8 mouse cellular contexts compared by ENCODE assay signal in genomic region chr1:63730240-63730771, GRCm38 (mm10). TPM values are rescaled to one million over a fixed set of nuclear protein-coding genes. Genes with fewer than 3 reads are reported as not detected.
DNase-seq lines count a peak whose midpoint lies in the region; ATAC-seq lines count a peak whose summit lies in the region.

Mdh1b (minus strand) TSS chr1:63730318.
Fastkd2 (plus strand) TSS chr1:63730614.

- H3K4me3 ChIP-seq in forebrain, embryonic 11.5 days (ENCODE audit: low read depth, low read length): peak within 1 kb of the TSS; percentile 71
- H3K4me3 ChIP-seq in heart, embryonic 16.5 days (ENCODE audit: low read length): peak within 1 kb of the TSS; percentile 78
- peak within 1 kb of the TSS; percentile 73 for H3K4me3 ChIP-seq in liver, embryonic 15.5 days (replicated peaks)
- H3K4me3 ChIP-seq in neural tube, embryonic 12.5 days: peak within 1 kb of the TSS; percentile 64

- no peaks in the 10 kb centered on the region for H3K36me3 ChIP-seq in forebrain, embryonic 11.5 days (ENCODE audit: control insufficient read depth, insufficient read depth, low read length)
- H3K36me3 ChIP-seq in heart, embryonic 16.5 days (ENCODE audit: control insufficient read depth, insufficient read depth): no peaks in the 10 kb centered on the region
- no peaks in the 10 kb centered on the region for H3K36me3 ChIP-seq in liver, embryonic 15.5 days (replicated peaks)
- no peaks in the 10 kb centered on the region for H3K36me3 ChIP-seq in neural tube, embryonic 12.5 days

- no peak within 1 kb of the TSS for H3K27ac ChIP-seq in forebrain, embryonic 11.5 days (ENCODE audit: low read depth, low read length)
- H3K27ac ChIP-seq in heart, embryonic 16.5 days (ENCODE audit: low read length): no peak within 1 kb of the TSS
- H3K27ac ChIP-seq in liver, embryonic 15.5 days (replicated peaks): no peak within 1 kb of the TSS
- no peak within 1 kb of the TSS for H3K27ac ChIP-seq in neural tube, embryonic 12.5 days

- peak; percentile 87 for DNase-seq in c-Kit-positive CD71-positive TER-119-negative erythroid progenitor cells, embryonic 14.5 days (ENCODE audit: low read depth)
- peak; percentile 87 for DNase-seq in forebrain, embryonic 11.5 days (ENCODE audit: low spot score)
- DNase-seq in kidney, postnatal 36 days: peak; percentile 90 to 94
- DNase-seq in telencephalon, adult 2 months (ENCODE audit: low read depth, low spot score): peak; percentile 94

- under 1% methylated on average over 31 of the region's 31 CpGs for WGBS in forebrain, embryonic 11.5 days
- under 1% methylated on average over 31 of the region's 31 CpGs for WGBS in heart, embryonic 16.5 days
- under 1% methylated on average over 31 of the region's 31 CpGs for WGBS in liver, embryonic 15.5 days (ENCODE audit: insufficient replicate concordance)
- WGBS in neural tube, embryonic 12.5 days: under 1% methylated on average over 31 of the region's 31 CpGs

- H3K9me3 ChIP-seq in forebrain, embryonic 11.5 days (ENCODE audit: control insufficient read depth, low read length): no peaks in the 10 kb centered on the region
- H3K9me3 ChIP-seq in heart, embryonic 16.5 days (replicated peaks; ENCODE audit: control insufficient read depth, low read length): no peaks in the 10 kb centered on the region
- no peaks in the 10 kb centered on the region for H3K9me3 ChIP-seq in liver, embryonic 15.5 days (replicated peaks)
- no peaks in the 10 kb centered on the region for H3K9me3 ChIP-seq in neural tube, embryonic 12.5 days

- ATAC-seq in CD4-positive, CD25-positive, alpha-beta regulatory T cell, adult 4 months: peak; percentile 99
- peak; percentile 92 for ATAC-seq in forebrain, embryonic 11.5 days (replicated peaks; ENCODE audit: low FRiP score)
- peak; percentile 93 for ATAC-seq in heart, embryonic 16.5 days (replicated peaks; ENCODE audit: extremely low read depth, insufficient read depth, low FRiP score)
- ATAC-seq in liver, embryonic 15.5 days (ENCODE audit: insufficient read depth): peak; percentile 80
- ATAC-seq in neural tube, embryonic 12.5 days (ENCODE audit: low FRiP score, low read depth): peak; percentile 96

- peak within 1 kb of the TSS; percentile 64 for H3K9ac ChIP-seq in forebrain, embryonic 11.5 days (ENCODE audit: low read length)
- H3K9ac ChIP-seq in heart, embryonic 16.5 days (ENCODE audit: low read length): peak within 1 kb of the TSS; percentile 82
- peak within 1 kb of the TSS; percentile 56 for H3K9ac ChIP-seq in liver, embryonic 15.5 days
- peak within 1 kb of the TSS; percentile 67 for H3K9ac ChIP-seq in neural tube, embryonic 12.5 days

- H3K4me2 ChIP-seq in forebrain, embryonic 11.5 days (ENCODE audit: low read depth, low read length, severe bottlenecking): peak within 1 kb of the TSS; percentile 63
- peak within 1 kb of the TSS; percentile 83 for H3K4me2 ChIP-seq in heart, embryonic 16.5 days (ENCODE audit: low read depth, low read length)
- peak within 1 kb of the TSS; percentile 65 for H3K4me2 ChIP-seq in liver, embryonic 15.5 days
- peak within 1 kb of the TSS; percentile 67 for H3K4me2 ChIP-seq in neural tube, embryonic 12.5 days (replicated peaks)

- 0 out of 2 replicates have a peak, but pooled peaks cover 4% of the 10 kb centered on the region for H3K4me1 ChIP-seq in forebrain, embryonic 11.5 days (replicated peaks; ENCODE audit: control insufficient read depth, insufficient read depth, low read length)
- peaks cover 12% of the 10 kb centered on the region for H3K4me1 ChIP-seq in heart, embryonic 16.5 days (ENCODE audit: control insufficient read depth, insufficient read depth, low read length)
- H3K4me1 ChIP-seq in liver, embryonic 15.5 days (replicated peaks): peaks cover 21% of the 10 kb centered on the region
- peaks cover 16% of the 10 kb centered on the region for H3K4me1 ChIP-seq in neural tube, embryonic 12.5 days

- no peaks in the 10 kb centered on the region for H3K27me3 ChIP-seq in forebrain, embryonic 11.5 days (ENCODE audit: control insufficient read depth, insufficient read depth, low read length)
- H3K27me3 ChIP-seq in heart, embryonic 16.5 days (ENCODE audit: control insufficient read depth, insufficient read depth, low read length): no peaks in the 10 kb centered on the region
- no peaks in the 10 kb centered on the region for H3K27me3 ChIP-seq in liver, embryonic 15.5 days
- H3K27me3 ChIP-seq in neural tube, embryonic 12.5 days (replicated peaks): no peaks in the 10 kb centered on the region

RNA-seq across cellular contexts. Expression of gene Mdh1b, which starts in this region (rescaled TPM):
- polyA plus RNA-seq in CD4-positive, CD25-positive, alpha-beta regulatory T cell, adult 4 months (2017; shearing (Covaris generic)): not detected
- 0.25 TPM in 1 of 2 replicates, not detected in the other for polyA plus RNA-seq in forebrain, embryonic 11.5 days (2014; fragmentation: Nextera tagmentation; extraction: Ambion mirVana)
- 0.16 and 0.34 TPM in 2 replicates for polyA plus RNA-seq in heart, embryonic 16.5 days (2015; fragmentation: Nextera tagmentation; extraction: Ambion mirVana)
- not detected in 2 replicates for polyA plus RNA-seq in liver, embryonic 15.5 days (2015; fragmentation: Nextera tagmentation; extraction: Ambion mirVana)
- polyA plus RNA-seq in neural tube, embryonic 12.5 days (2016; fragmentation: Nextera tagmentation; extraction: Ambion mirVana): 0.11 TPM in 1 of 2 replicates, not detected in the other

RNA-seq across cellular contexts. Expression of gene Fastkd2, which starts in this region (rescaled TPM):
- 10 to 100 TPM; 32.4 to 49.3 TPM for polyA plus RNA-seq in CD4-positive, CD25-positive, alpha-beta regulatory T cell, adult 4 months (2017; shearing (Covaris generic))
- 69.0 and 74.6 TPM in 2 replicates for polyA plus RNA-seq in forebrain, embryonic 11.5 days (2014; fragmentation: Nextera tagmentation; extraction: Ambion mirVana)
- 52.5 and 54.8 TPM in 2 replicates for polyA plus RNA-seq in heart, embryonic 16.5 days (2015; fragmentation: Nextera tagmentation; extraction: Ambion mirVana)
- 29.0 and 31.6 TPM in 2 replicates for polyA plus RNA-seq in liver, embryonic 15.5 days (2015; fragmentation: Nextera tagmentation; extraction: Ambion mirVana)
- 45.2 and 47.5 TPM in 2 replicates for polyA plus RNA-seq in neural tube, embryonic 12.5 days (2016; fragmentation: Nextera tagmentation; extraction: Ambion mirVana)
